Mouse (Mus musculus) heart, embryonic 14.5 days (tissue): ENCODE results near the gene Slf2. TPM values are rescaled to one million over a fixed set of nuclear protein-coding genes. Genes with fewer than 3 reads are reported as not detected.
A peak's percentile ranks its signal among the peaks of the same experiment; 100 is the strongest.

Experiments
- ATAC-seq: fragments of 200-750 bp; cut with Nextera tagmentation; 2 replicates; pipeline ENCODE4 v1.8.0; 2017; ENCODE audit warnings: low read depth, moderate TSS enrichment; ENCODE audit not compliant: insufficient number of reproducible peaks, insufficient read depth, low FRiP score
- H3K27ac ChIP-seq, 2 experiments: fragments of 200-500 bp in 1 of 2; fragments of 300-500 bp in 1 of 2; sonication (generic) in 1 of 2; replicated peaks in 1 of 2; 2 replicates each; pipeline ENCODE4 v1.5.1; 2012 to 2014; ENCODE audit warnings: low read depth in 2 of 2, low read length in 2 of 2, control low read depth in 1 of 2, mild to moderate bottlenecking in 1 of 2, mixed read lengths in 1 of 2; ENCODE audit not compliant: control insufficient read depth in 1 of 2, insufficient read depth in 1 of 2
- H3K27me3 ChIP-seq: fragments of 300-500 bp; sonication (generic); 2 replicates; pipeline ENCODE4 v1.6.1; 2014; ENCODE audit warnings: mild to moderate bottlenecking, low read length, control low read depth; ENCODE audit not compliant: control insufficient read depth, insufficient read depth
- H3K36me3 ChIP-seq: fragments of 300-500 bp; sonication (generic); 2 replicates; pipeline ENCODE4 v1.6.1; 2014; ENCODE audit warnings: mild to moderate bottlenecking, control low read depth, low read length, mixed read lengths; ENCODE audit not compliant: control insufficient read depth, insufficient read depth
- H3K4me1 ChIP-seq, 2 experiments: fragments of 200-500 bp in 1 of 2; fragments of 300-500 bp in 1 of 2; sonication (generic) in 1 of 2; 2 replicates each; pipeline ENCODE4 v1.6.1; 2012 to 2014; ENCODE audit warnings: low read length in 2 of 2, control low read depth in 1 of 2, mixed read lengths in 1 of 2; ENCODE audit not compliant: control insufficient read depth in 2 of 2, insufficient read depth in 2 of 2
- H3K4me2 ChIP-seq: fragments of 300-500 bp; sonication (generic); 2 replicates; pipeline ENCODE4 v1.6.1; 2014; ENCODE audit warnings: mild to moderate bottlenecking, low read length
- H3K4me3 ChIP-seq, 2 experiments: fragments of 200-500 bp in 1 of 2; fragments of 300-500 bp in 1 of 2; sonication (generic) in 1 of 2; 2 replicates each; pipeline ENCODE4 v1.5.1; 2012 to 2014; ENCODE audit warnings: low read length in 2 of 2, mild to moderate bottlenecking in 2 of 2, control low read depth in 1 of 2, low read depth in 1 of 2, moderate library complexity in 1 of 2; ENCODE audit not compliant: control insufficient read depth in 1 of 2, insufficient read depth in 1 of 2
- H3K9ac ChIP-seq: fragments of 300-500 bp; sonication (generic); 2 replicates; pipeline ENCODE4 v1.6.1; 2014; ENCODE audit warnings: mild to moderate bottlenecking, low read length
- H3K9me3 ChIP-seq: fragments of 300-500 bp; sonication (generic); 2 replicates; pipeline ENCODE4 v1.6.1; 2016; ENCODE audit warnings: low read length, control low read depth; ENCODE audit not compliant: control insufficient read depth
- WGBS: fragments of 180-500 bp; shearing (Covaris S2); extraction: QIAGEN DNeasy Blood & Tissue Kit; methylation state at CpG from one replicate; pipeline ENCODE4 v1.1.7; 2014; 5-methylcytosine and 5-hydroxymethylcytosine counted together
- polyA plus RNA-seq: library from polyadenylated mRNA; unstranded; fragments of >200 nt; fragmentation: Nextera tagmentation; extraction: Ambion mirVana; gene quantifications from 2 replicates; pipeline ENCODE4 v1.2.1, GENCODE M21; 2014

Slf2 gene
- polyA plus RNA-seq, 1 experiment from 2014 or later, result 47.0 TPM

DNA sequence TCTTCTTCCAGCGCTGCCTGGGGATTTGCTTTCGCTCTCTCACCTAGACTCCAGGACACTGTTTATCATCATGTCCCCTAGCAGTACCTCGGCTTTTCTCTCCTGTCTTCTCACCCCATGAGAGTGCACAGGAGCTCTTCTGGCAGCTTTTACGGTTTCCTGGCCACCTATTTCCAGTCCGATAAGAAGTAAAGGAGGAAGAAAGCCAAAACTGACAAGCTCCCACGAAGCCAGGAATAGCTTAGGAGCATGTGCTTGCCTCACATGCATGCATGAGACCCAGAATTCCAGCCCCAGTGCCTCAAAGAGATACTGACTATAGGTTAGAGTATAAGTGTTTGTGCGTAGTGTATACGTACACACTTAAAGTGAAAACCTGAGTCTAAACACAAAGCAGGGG is 2.8 kb upstream of the Slf2 start:
- Histone ChIP-seq H3K4me3 (0 out of 4 replicates have a peak overlapping the region, but pooled peaks of 1 of the 2 experiments have one; percentile 3), H3K36me3 (peaks cover 1% of the 10 kb centered on the region; the same call in 1 of the 2 replicates), H3K9ac (peak overlapping the region; percentile 44; the same call in 1 of the 2 replicates), H3K9me3 (no peaks in the 10 kb centered on the region), H3K4me2 (peak overlapping the region; percentile 55), H3K27me3 (no peaks in the 10 kb centered on the region), H3K4me1 (peaks cover 9 to 51% of the 10 kb centered on the region in 2 experiments), H3K27ac (peak overlapping the region; percentile 79 to 84)
- WGBS, result 6% methylated on average over 8 of the region's 8 CpGs
- ATAC-seq, result no peak

DNA sequence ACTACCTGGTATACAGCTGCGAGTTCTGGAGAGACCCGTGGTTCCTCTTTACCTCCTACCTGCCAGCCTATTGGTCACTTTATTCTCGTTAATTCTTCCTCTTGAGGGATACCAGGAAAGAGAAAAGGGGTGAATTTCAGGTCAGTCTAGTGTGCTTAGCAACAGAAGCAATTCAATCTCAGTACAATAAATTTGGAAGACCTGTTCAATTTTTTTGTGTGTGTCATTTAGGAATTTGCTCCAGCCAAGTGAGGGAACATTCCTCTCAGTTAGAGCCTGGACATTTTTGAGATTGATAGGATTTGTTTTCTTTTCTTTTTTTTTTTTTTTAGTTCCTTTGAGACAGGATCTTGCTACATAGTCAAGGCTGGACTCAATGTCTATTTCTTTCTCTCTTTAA is 1.7 kb upstream of the Slf2 start:
- Histone ChIP-seq H3K27ac (peak overlapping the region; percentile 38 to 82; a peak in 3 of 4 replicates), H3K9ac (no peak overlapping the region), H3K36me3 (peaks cover 10% of the 10 kb centered on the region), H3K9me3 (no peaks in the 10 kb centered on the region), H3K27me3 (no peaks in the 10 kb centered on the region), H3K4me2 (no peak overlapping the region), H3K4me1 (peaks cover 9 to 54% of the 10 kb centered on the region in 2 experiments), H3K4me3 (no peak overlapping the region)
- no peak for ATAC-seq
- WGBS, result 41% methylated on average over 3 of the region's 3 CpGs

DNA sequence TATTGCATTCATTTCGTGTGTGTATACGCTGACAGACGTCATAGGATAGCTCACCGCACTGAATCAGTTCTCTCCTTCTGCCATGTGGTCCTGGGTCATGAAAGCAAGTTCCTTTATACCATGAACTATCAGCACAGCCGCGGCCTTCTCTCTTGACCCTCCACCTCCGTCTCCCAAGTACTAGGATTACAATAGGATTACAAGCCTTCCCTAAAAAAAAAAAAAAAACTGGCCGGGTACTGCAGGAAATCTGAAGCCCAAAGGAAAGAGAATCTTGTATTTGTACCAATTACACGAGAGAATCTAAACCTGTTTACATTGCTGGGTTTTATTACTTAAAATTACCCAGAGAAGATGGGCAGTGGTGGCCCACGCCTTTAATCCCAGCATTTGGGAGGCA is 1.3 kb upstream of the Slf2 start:
- Histone ChIP-seq H3K4me2 (peak overlapping the region; percentile 68), H3K9me3 (no peaks in the 10 kb centered on the region), H3K4me1 (peaks cover 9 to 53% of the 10 kb centered on the region in 2 experiments), H3K4me3 (no peak overlapping the region; a peak in 1 of 4 replicates), H3K27me3 (no peaks in the 10 kb centered on the region), H3K9ac (no peak overlapping the region), H3K27ac (peak overlapping the region in 1 of 2 experiments; percentile 82; a peak in 2 of 4 replicates), H3K36me3 (peaks cover 12% of the 10 kb centered on the region)
- no peak for ATAC-seq
- WGBS, result 49% methylated on average over 10 of the region's 10 CpGs

DNA sequence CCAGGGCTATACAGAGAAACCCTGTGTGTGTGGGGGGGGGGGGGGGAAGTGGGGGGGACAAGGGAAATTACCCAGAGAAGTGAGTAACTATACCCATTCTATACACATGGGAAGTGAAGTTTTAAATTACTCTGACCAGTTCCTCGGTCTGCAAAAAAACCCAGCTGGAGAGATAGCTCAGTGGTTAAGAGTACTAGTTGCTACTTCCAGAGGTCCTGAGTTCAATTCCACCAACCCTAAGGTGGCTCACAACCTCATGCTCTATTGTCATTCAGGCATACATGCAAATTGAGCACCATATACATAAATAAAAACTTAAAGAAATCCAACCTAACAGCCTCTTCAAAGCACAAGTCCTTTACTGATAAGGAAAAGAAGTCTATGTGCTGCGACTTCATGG is 829 bp upstream of the Slf2 start:
- Histone ChIP-seq H3K4me2 (peak overlapping the region; percentile 68), H3K36me3 (peaks cover 17% of the 10 kb centered on the region), H3K27me3 (no peaks in the 10 kb centered on the region), H3K9me3 (no peaks in the 10 kb centered on the region), H3K27ac (peak overlapping the region; percentile 63 to 82; a peak in 3 of 4 replicates), H3K4me3 (peak overlapping the region; percentile 50 to 98; a peak in 3 of 4 replicates), H3K9ac (peak overlapping the region; percentile 77), H3K4me1 (peaks cover 9 to 50% of the 10 kb centered on the region in 2 experiments)
- WGBS, result 33% methylated on average over 2 of the region's 2 CpGs
- ATAC-seq, result no peak

DNA sequence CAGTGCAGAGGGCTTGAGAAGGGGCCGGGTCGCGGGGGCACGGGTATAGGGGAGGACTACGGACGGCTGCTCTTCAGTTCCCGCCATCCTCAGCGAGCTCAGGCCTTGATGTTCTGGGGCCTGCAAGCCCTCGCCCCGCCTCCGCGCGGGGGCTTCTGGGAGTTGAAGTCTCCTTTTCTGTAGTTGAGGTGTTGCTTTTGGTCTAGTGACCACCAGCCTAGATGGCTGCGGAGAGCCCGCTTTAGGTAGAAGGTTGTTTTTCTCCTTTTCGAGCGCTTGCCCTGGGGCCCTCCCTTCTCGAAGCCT is 456 bp downstream of the Slf2 start:
- peak overlapping the region; percentile 88 for H3K9ac ChIP-seq
- H3K4me3 ChIP-seq, result peak overlapping the region; percentile 98 to 100
- peaks cover 29% of the 10 kb centered on the region for H3K36me3 ChIP-seq
- peak overlapping the region; percentile 74 for H3K4me2 ChIP-seq
- no peaks in the 10 kb centered on the region for H3K27me3 ChIP-seq
- no peaks in the 10 kb centered on the region for H3K9me3 ChIP-seq
- ATAC-seq, result peak; percentile 83
- under 1% methylated on average over 18 of the region's 18 CpGs for WGBS
- peaks cover 9 to 43% of the 10 kb centered on the region in 2 experiments for H3K4me1 ChIP-seq
- peak overlapping the region; percentile 83 to 90 for H3K27ac ChIP-seq

DNA sequence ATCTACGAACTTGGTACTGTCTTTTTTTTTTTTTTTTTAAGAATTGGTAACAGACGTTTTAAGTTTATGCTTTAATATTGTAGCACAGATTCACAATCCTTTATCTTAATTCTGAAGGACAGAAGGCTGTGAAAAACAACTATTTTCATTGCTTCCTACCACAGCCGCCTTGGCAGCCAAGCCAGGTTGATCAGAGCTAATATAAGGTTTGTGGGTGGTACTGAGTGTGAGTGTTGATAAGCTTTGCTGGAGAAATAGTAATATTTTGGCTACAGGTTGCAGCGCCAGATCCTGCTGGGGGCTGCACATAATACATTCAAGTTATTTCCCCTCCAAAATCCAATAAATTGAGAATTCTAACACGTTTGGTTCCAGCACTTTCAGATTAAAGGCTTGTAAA is 1.1 kb downstream of the Slf2 start:
- Histone ChIP-seq H3K36me3 (peaks cover 36% of the 10 kb centered on the region), H3K9ac (peak overlapping the region; percentile 88)
- WGBS, result 33% methylated on average over 5 of the region's 5 CpGs

DNA sequence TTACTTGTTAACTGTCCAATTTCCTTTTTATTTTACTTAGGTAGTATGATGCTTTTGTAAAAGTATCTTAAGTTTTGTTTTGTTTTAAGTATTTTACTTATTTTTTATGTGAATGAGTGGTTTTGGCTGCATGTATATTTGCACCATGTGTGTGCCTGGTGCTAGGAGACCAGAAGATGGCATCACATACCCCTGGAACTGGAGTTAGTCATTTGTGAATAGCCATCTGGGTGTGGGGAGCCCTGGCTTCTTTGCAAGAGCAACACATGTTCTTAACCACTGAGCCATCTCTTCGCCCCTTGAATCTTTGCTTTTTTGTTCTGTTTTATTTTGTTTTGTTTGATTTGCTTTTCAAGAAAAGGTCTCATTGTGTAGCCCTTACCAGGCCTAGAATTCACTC is 2.2 kb downstream of the Slf2 start:
- peaks cover 2 to 32% of the 10 kb centered on the region in 2 experiments for H3K4me1 ChIP-seq
- 83% methylated on average over 1 of the region's 1 CpGs for WGBS
- peak overlapping the region; percentile 74 for H3K4me2 ChIP-seq
- H3K27ac ChIP-seq, result no peak overlapping the region
- peaks cover 46% of the 10 kb centered on the region for H3K36me3 ChIP-seq
- H3K9ac ChIP-seq, result no peak overlapping the region
- no peaks in the 10 kb centered on the region for H3K9me3 ChIP-seq
- no peaks in the 10 kb centered on the region for H3K27me3 ChIP-seq
- ATAC-seq, result no peak
- H3K4me3 ChIP-seq, result peak overlapping the region in 1 of 2 experiments; percentile 17; a peak in 2 of 4 replicates

More for the DNA sequence above, 1.1 kb downstream of the Slf2 start:
- Histone ChIP-seq H3K4me3 (peak overlapping the region; percentile 27 to 98; a peak in 3 of 4 replicates), H3K4me1 (peaks cover 9 to 40% of the 10 kb centered on the region in 2 experiments), H3K4me2 (peak overlapping the region; percentile 74), H3K9me3 (no peaks in the 10 kb centered on the region), H3K27ac (no peak overlapping the region), H3K27me3 (no peaks in the 10 kb centered on the region)
- no peak for ATAC-seq

DNA sequence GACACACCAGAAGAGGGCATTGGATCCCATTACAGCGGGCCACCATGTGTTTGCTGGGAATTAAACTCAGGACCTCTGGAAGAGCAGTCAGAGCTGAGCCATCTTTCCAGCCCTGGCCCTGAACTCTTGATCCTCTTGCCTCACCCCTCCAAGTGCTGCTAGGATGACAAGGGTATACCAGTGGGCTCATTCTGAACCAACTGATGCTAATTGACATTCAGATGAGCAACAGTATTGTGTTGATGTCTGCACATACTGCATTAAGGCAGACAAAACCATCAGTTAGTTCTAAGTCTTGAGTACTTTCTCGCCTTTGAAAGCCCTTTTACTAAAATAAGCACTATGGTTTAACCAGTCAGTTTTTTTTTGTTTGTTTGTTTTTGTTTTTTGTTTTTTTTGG is 28.7 kb downstream of the Slf2 start:
- Histone ChIP-seq H3K36me3 (peaks cover 96% of the 10 kb centered on the region), H3K9ac (no peak overlapping the region), H3K27me3 (no peaks in the 10 kb centered on the region), H3K4me2 (no peak overlapping the region), H3K4me1 (no peaks in the 10 kb centered on the region), H3K9me3 (no peaks in the 10 kb centered on the region), H3K27ac (no peak overlapping the region), H3K4me3 (no peak overlapping the region)
- WGBS, result 94% methylated on average over 2 of the region's 2 CpGs
- no peak for ATAC-seq
